Mouse (Mus musculus): ENCODE results near the gene Olfr71.

Gene Olfr71

GRCm38 (mm10) chr4:43709869-43710268 lies at the start of gene Olfr71:
TSS of gene Olfr71 (minus strand) at chr4:43710255.
- DNase-seq (ENCODE audit: low read depth) = no peak

GRCm38 (mm10) chr4:43757213-43757612 lies 47.2 kb upstream of the Olfr71 start:
- DNase-seq (ENCODE audit: low read depth) = peak; percentile 35

GRCm38 (mm10) chr4:43745187-43745586 lies 35.1 kb upstream of the Olfr71 start:
- peak; percentile 35 for DNase-seq (ENCODE audit: low read depth)

- DNase-seq (ENCODE audit: low read depth) = no peak
These were observed 33.0 kb upstream of the Olfr71 start for GRCm38 (mm10) chr4:43743099-43743498.

DNA sequence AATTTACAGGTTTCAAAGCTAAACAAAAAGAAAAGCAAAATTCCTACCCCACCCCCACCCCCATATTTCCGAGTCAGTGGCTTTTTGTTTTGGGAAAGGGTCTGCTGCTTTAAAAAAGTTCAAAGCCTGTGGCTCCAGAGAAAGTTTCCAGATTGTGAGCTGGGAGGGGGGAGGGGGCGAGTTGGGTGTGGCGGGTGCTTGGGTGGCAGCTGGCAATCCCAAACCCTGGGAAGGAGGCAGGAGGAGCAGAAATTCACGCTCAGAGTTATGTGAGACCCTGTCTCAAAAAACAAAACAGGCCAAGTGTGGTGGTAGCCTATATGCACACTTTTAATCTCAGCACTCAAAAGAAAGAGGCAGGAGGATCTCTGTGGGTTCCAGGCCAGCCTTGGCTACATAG lies 32.6 kb upstream of the Olfr71 start:
- no peak for DNase-seq (ENCODE audit: low read depth)

GRCm38 (mm10) chr4:43741526-43741925 lies 31.5 kb upstream of the Olfr71 start:
- no peak for DNase-seq (ENCODE audit: low read depth)

- DNase-seq (ENCODE audit: low read depth) = no peak
These were observed 29.1 kb upstream of the Olfr71 start for GRCm38 (mm10) chr4:43738989-43739674.

GRCm38 (mm10) chr4:43737144-43737543 lies 27.1 kb upstream of the Olfr71 start:
- no peak for DNase-seq (ENCODE audit: low read depth)

- no peak for DNase-seq (ENCODE audit: low read depth)
These were observed 23.1 kb upstream of the Olfr71 start for GRCm38 (mm10) chr4:43733186-43733585.

- no peak for DNase-seq (ENCODE audit: low read depth)
These were observed 22.1 kb upstream of the Olfr71 start for GRCm38 (mm10) chr4:43732171-43732570.

DNA sequence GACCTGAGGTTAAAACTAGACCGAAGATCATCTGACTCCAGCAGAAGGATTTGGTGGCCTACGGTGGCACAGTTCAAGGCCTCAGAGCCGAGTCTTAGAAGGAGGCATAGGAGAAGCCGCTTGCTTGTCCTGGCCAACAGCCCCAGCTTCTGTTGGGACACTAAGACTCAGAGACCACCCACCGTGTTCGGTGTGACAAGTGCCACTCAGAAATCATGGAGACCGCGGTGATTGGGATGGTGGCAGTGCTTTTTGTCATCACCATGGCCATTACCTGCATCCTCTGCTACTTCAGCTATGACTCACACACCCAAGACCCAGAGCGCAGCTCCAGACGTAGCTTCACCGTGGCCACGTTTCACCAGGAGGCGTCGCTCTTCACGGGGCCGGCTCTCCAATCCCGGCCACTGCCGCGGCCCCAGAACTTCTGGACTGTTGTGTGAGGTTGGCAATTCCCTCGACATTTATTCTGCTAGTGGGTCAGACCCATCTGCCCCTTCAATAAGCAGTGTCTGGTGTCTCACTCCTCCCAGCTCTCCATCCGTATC lies 20.8 kb upstream of the Olfr71 start:
- no peak for DNase-seq (ENCODE audit: low read depth)

- no peak for DNase-seq (ENCODE audit: low read depth)
These were observed 19.9 kb upstream of the Olfr71 start, which contains the start of gene Spaar for GRCm38 (mm10) chr4:43729794-43730550. TSS of gene Spaar (plus strand) at chr4:43730034.

- no peak for DNase-seq (ENCODE audit: low read depth)
These were observed 19.1 kb upstream of the Olfr71 start for GRCm38 (mm10) chr4:43729126-43729525.

- peak; percentile 76 for DNase-seq (ENCODE audit: low read depth)
These were observed 18.5 kb upstream of the Olfr71 start for GRCm38 (mm10) chr4:43728576-43728954.

DNA sequence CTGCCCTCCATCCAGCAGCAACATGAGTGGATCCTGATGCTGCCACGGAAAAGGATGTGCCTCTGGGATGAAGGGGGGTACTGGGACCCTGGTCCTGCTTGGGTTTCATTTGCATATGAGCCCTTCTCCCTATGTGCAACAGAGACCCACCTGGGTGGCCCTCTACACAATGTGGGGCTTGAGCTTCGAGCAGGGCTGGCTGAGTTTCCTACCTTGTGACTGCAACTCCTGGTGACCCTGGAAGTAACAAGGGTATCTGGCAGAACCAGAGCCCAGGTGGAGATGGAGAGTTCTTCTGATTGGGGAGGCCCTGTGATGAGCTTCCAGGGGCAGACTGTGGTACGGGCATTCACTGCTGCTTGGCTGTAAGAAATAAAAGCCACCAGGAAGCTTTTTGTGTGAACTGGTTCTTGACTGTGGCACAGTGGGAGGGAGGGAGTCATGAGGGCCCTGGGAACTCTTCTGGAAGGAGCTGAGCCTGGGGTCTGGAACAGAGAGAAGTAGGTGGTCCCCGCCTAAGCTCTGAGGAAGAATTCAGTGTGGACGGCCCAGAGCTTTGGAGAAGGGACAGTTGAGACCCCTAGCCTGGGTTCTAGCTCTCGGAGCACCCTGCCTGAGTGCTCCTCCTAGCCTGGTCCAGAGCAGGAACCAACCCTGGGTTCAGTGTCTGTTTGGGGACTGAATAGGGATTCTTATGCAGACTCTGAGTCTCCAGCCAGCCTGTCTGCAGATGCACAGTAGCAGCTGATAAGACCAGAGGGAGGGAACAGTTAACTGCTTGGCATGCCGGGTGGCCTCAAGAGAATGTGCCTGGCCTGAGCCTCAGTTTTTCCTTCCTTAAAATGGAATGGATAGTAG lies 17.9 kb upstream of the Olfr71 start:
- no peak for DNase-seq (ENCODE audit: low read depth)

DNA sequence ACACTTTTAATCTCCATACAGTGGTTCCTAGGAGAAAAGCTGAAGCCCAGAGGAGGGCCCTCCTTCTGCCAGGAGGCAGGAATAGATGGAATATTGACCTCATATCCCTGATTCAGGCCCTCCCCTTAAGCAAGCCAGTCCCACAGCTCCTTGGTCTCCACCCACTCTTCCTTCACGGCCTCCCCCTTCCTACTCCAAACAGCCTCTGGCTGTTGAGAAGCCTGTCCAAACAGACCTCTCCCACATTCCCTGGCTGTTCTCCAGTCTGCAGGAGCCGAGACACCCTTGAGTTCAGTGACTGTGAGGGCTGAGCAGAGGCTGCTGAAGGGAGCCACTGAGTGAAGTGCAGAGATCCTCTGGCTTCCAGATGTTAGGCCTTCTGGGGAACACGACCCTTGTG lies 16.9 kb upstream of the Olfr71 start, which contains the start of gene Hrct1:
Hrct1 (plus strand) TSS at position 194 of the 400 bp plus-strand sequence.
- DNase-seq (ENCODE audit: low read depth) = peak; percentile 89

GRCm38 (mm10) chr4:43726228-43726993 lies 16.4 kb upstream of the Olfr71 start:
- DNase-seq (ENCODE audit: low read depth) = no peak

DNA sequence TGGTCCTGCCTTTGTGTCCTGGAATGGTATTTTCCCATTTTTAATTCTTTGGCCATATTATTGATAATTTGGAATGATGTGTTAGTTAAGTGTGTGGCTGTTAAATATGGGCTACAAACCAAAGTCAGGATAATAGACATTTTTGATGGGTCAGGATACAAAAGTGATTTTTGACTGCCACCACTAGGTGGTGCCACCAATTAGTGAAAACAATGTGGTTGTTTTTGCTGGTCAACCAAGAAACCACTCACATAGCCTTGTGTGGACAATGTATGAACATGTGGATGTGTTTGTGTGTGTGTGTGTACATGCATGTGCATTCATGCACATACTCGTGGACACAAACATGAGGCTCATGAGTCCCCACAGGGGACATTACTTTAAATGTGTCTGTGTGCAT lies 14.7 kb upstream of the Olfr71 start:
- DNase-seq (ENCODE audit: low read depth) = peak; percentile 44

DNA sequence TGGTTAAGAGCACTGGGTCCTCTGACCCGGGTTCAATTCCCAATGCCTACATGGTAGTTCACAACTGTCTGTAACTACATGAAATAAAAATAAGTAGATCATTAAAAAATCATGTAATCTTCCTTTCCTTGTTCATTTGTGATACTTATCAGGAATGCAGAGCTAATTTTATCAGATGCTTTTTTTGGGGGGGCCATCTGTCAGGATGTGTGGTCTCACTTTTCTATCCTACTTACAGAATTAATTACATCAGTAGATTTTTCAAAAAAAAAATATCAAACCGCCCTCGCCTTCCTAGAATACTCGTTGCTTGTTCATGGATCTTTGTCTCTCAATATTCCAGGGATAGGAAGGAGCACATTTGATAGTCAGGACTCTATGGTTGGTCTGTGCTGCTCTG lies 12.1 kb upstream of the Olfr71 start:
- DNase-seq (ENCODE audit: low read depth) = no peak

- DNase-seq (ENCODE audit: low read depth) = no peak
These were observed 10.6 kb upstream of the Olfr71 start for GRCm38 (mm10) chr4:43720491-43721228.
